Mouse (Mus musculus): ENCODE data around the gene Tmtc2.

DNA sequence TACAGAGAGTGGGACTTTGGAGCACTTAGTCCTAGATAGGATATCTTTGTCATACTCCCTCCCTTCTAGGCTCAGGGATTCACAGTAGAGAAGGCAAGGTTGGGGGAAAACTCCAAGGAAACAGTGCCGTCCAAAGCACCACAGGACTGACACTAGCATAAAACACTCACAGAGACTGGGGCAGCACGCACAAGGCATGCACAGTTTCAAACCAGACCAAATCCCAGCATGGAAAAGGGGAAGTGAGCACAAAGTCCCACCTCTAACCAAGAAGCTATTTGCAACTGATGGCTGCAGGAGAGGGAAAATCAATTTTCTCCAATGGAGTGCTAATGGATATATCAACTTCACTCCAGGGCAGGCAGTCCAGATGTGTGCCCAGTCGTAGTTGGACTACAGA lies 276.7 kb downstream of the Tmtc2 start:
- no peak for TF ChIP-seq USF1 (IDR thresholded peaks at IDR 0.05; ENCODE audit: low read depth)
- TF ChIP-seq CEBPB (IDR thresholded peaks at IDR 0.05; ENCODE audit: insufficient read depth, poor library complexity, severe bottlenecking): no peak
- no peak for TF ChIP-seq POLR2AphosphoS2 (IDR thresholded peaks at IDR 0.05; ENCODE audit: insufficient read length, low read depth)
- TF ChIP-seq POLR2A (IDR thresholded peaks at IDR 0.05; ENCODE audit: insufficient read length, low read depth): no peak
- TF ChIP-seq MYOD1 (IDR thresholded peaks at IDR 0.05; ENCODE audit: control insufficient read depth in 1 of 3, insufficient read length in 2 of 3, low read depth in 2 of 3): no peak
- no peak for TF ChIP-seq TCF12 (IDR thresholded peaks at IDR 0.05; ENCODE audit: insufficient read depth, poor library complexity, severe bottlenecking)
- TF ChIP-seq REST (IDR thresholded peaks at IDR 0.05; ENCODE audit: insufficient read depth, insufficient read length): no peak
- TF ChIP-seq MYOG (IDR thresholded peaks at IDR 0.05; ENCODE audit: control insufficient read depth in 1 of 3, insufficient read depth in 1 of 3, insufficient read length in 2 of 3, low read depth in 2 of 3): no peak
- no peak for TF ChIP-seq MAX (IDR thresholded peaks at IDR 0.05; ENCODE audit: low read depth)
- TF ChIP-seq SRF (IDR thresholded peaks at IDR 0.05; ENCODE audit: control insufficient read depth, insufficient read length, low read depth): no peak
